Mouse (Mus musculus) heart, embryonic 12.5 days (tissue): ENCODE results near the gene Wdr59. TPM values are rescaled to one million over a fixed set of nuclear protein-coding genes. Genes with fewer than 3 reads are reported as not detected.

Experiments
- microRNA-seq: library from miRNA; unstranded; fragments of <30 nt; microRNA quantifications from one replicate; pipeline ENCODE4, GENCODE M21; 2017
- polyA plus RNA-seq: library from polyadenylated mRNA; unstranded; fragments of >200 nt; fragmentation: Nextera tagmentation; extraction: Ambion mirVana; gene quantifications from 2 replicates; pipeline ENCODE4 v1.2.1, GENCODE M21; 2016

The Wdr59 gene
- polyA plus RNA-seq, 1 experiment from 2014 or later = 4.7 TPM

Small RNA genes lying within 50 kb of the gene (microRNA-seq; reads per million reads assigned to microRNA genes)
- not detected for gene Mir1957b

Other genes starting within 250 kb of the Wdr59 start
- gene Rfwd3, start 221.9 kb downstream of the Wdr59 start, polyA plus RNA-seq = 45.1 and 48.0 TPM in 2 replicates
- gene Mlkl, start 183.9 kb downstream of the Wdr59 start, polyA plus RNA-seq = 1.8 and 2.3 TPM in 2 replicates
- 0.15 TPM in 1 of 2 replicates, not detected in the other for gene Fa2h, start 128.3 kb downstream of the Wdr59 start, polyA plus RNA-seq
- 33.1 and 35.1 TPM in 2 replicates for gene Znrf1, start 14.0 kb upstream of the Wdr59 start, polyA plus RNA-seq
- 0.70 and 0.92 TPM in 2 replicates for gene Ldhd, start 108.3 kb upstream of the Wdr59 start, polyA plus RNA-seq
- 14.4 and 15.6 TPM in 2 replicates for gene Zfp1, start 121.3 kb upstream of the Wdr59 start, polyA plus RNA-seq
- not detected in 2 replicates for gene Ctrb1, start 168.9 kb upstream of the Wdr59 start, polyA plus RNA-seq
- gene Bcar1, start 221.7 kb upstream of the Wdr59 start, polyA plus RNA-seq = 46.4 and 47.2 TPM in 2 replicates